Mouse (Mus musculus) liver, embryonic 14.5 days (tissue): ENCODE measurements around the gene Fmn2.

Source experiments
- CTCF ChIP-seq: IDR thresholded peaks from 2 replicates; pipeline ENCODE4 v1.5.1; 2016; ENCODE audit warnings: antibody characterized with exemption, low read depth, control low read depth
- EP300 ChIP-seq: IDR thresholded peaks from 2 replicates; pipeline ENCODE4 v1.6.1; 2016; ENCODE audit warnings: antibody characterized with exemption, low read depth

- TF ChIP-seq CTCF (no peak), EP300 (no peak)
Observed at GRCm38 (mm10) chr1:174637564-174638085, 136.0 kb downstream of the Fmn2 start.
